ENCODE assay signal across 20 mouse cellular contexts in genomic region chr9:82484341-82484740, GRCm38 (mm10).
DNase-seq lines count a peak whose midpoint lies in the region; ATAC-seq lines count a peak whose summit lies in the region.
"Had no signal": no experiment of that assay in that cellular context is flagged by ENCODE, and none has a peak within 500 bp of the region (broad histone marks: within the 10 kb centered on the region; RNA-seq: fewer than 3 reads in every experiment).

No protein-coding gene starts in this region.

- peak; percentile 14 to 33 for DNase-seq in heart, adult 18-20 months
- peak; percentile 2 for DNase-seq in R1 (ENCODE audit: low read depth, low spot score)
- peak; percentile 69 for DNase-seq in adrenal gland, postnatal 14 days
- DNase-seq in heart, postnatal 25 days (ENCODE audit: low spot score): peak; percentile 1
- no peak for DNase-seq in lung, adult 18-20 months
- DNase-seq in left cerebral cortex, postnatal 14 days (ENCODE audit: low spot score in 2 of 2): no peak
- DNase-seq: cerebellum, adult 18-20 months; gastrocnemius, postnatal 25 days; layer of hippocampus, adult 9-11 months; liver, embryonic 13.5 days; thymus, postnatal 25 days had no signal

- no peak overlapping the region for H3K4me2 ChIP-seq in heart, embryonic 11.5 days
- H3K4me2 ChIP-seq: heart, embryonic 15.5 days; hindbrain, embryonic 13.5 days; limb, embryonic 12.5 days; liver, embryonic 13.5 days had no signal

- no peak overlapping the region for H3K4me3 ChIP-seq in heart, embryonic 11.5 days (ENCODE audit: low read depth, low read length)
- H3K4me3 ChIP-seq: heart, embryonic 15.5 days; hindbrain, embryonic 13.5 days; limb, embryonic 12.5 days; liver, embryonic 13.5 days; midbrain, embryonic 10.5 days had no signal

- intact Hi-C loops in heart, postnatal 25 days (cut with DNase I): no loop called here
- intact Hi-C loops in left cerebral cortex, postnatal 14 days (cut with DNase I): no loop called here

- H3K4me1 ChIP-seq in heart, embryonic 11.5 days (ENCODE audit: control insufficient read depth, insufficient read depth, low read length): no peaks in the 10 kb centered on the region
- H3K4me1 ChIP-seq: hindbrain, embryonic 13.5 days; liver, embryonic 13.5 days; midbrain, embryonic 10.5 days had no signal

- no peak overlapping the region for H3K27ac ChIP-seq in heart, embryonic 11.5 days (ENCODE audit: low read depth, low read length)
- H3K27ac ChIP-seq: heart, embryonic 15.5 days; hindbrain, embryonic 13.5 days; limb, embryonic 12.5 days; liver, embryonic 13.5 days; macrophage; midbrain, embryonic 10.5 days had no signal

- ATAC-seq in heart, embryonic 11.5 days (replicated peaks; ENCODE audit: insufficient number of reproducible peaks, low FRiP score, low TSS enrichment): no peak
- ATAC-seq: forebrain, embryonic 16.5 days; inflammation-experienced regulatory T-cells, adult 6 months had no signal

- H3K36me3 ChIP-seq in heart, embryonic 11.5 days (ENCODE audit: control insufficient read depth, insufficient read depth, low read length): no peaks in the 10 kb centered on the region
- H3K36me3 ChIP-seq: heart, embryonic 15.5 days; hindbrain, embryonic 13.5 days; limb, embryonic 12.5 days; liver, embryonic 13.5 days; midbrain, embryonic 10.5 days had no signal

- no peaks in the 10 kb centered on the region for H3K9me3 ChIP-seq in heart, embryonic 11.5 days (replicated peaks; ENCODE audit: control insufficient read depth, low read length)
- H3K9me3 ChIP-seq: heart, embryonic 15.5 days; hindbrain, embryonic 13.5 days; liver, embryonic 13.5 days; midbrain, embryonic 10.5 days had no signal

- WGBS in heart, embryonic 11.5 days (ENCODE audit: insufficient replicate concordance): 68% methylated on average over 1 of the region's 1 CpGs

- no peaks in the 10 kb centered on the region for H3K27me3 ChIP-seq in heart, embryonic 11.5 days (ENCODE audit: control insufficient read depth, insufficient read depth, low read length)
- H3K27me3 ChIP-seq: CH12.LX; heart, embryonic 15.5 days; hindbrain, embryonic 13.5 days; limb, embryonic 12.5 days; liver, embryonic 13.5 days had no signal

- no peak overlapping the region for H3K9ac ChIP-seq in heart, embryonic 11.5 days (ENCODE audit: low read depth, low read length)
- H3K9ac ChIP-seq: heart, embryonic 15.5 days; hindbrain, embryonic 13.5 days; limb, embryonic 12.5 days; liver, embryonic 13.5 days had no signal

Comparison
In these comparisons a context has a peak if more than half of its experiments do, and no peak if none do; other contexts are left out.
1. DNase-seq: peak in heart, adult 18-20 months (2 of 2), R1 (single experiment), adrenal gland, postnatal 14 days (single experiment) and heart, postnatal 25 days (single experiment); none in lung, adult 18-20 months (0 of 2) and left cerebral cortex, postnatal 14 days (0 of 2).